Mouse (Mus musculus) lung, postnatal 36 days (tissue): ENCODE measurements around the gene Tpd52l2.

ENCODE experiments used
- DNase-seq: peaks from one replicate; pipeline ENCODE4 v3.0.0; 2022; ENCODE audit warnings: mixed read lengths

Tpd52l2 gene

GRCm38 (mm10) chr2:181487338-181488277 lies 9.3 kb upstream of the Tpd52l2 start:
- peak; percentile 27 for DNase-seq

GRCm38 (mm10) chr2:181491432-181492205 lies 5.3 kb upstream of the Tpd52l2 start:
- DNase-seq, result peak; percentile 55

- no peak for DNase-seq
Observed at GRCm38 (mm10) chr2:181492206-181492605, 4.7 kb upstream of the Tpd52l2 start.

GRCm38 (mm10) chr2:181493156-181493927 lies 3.6 kb upstream of the Tpd52l2 start, which contains the start of gene Abhd16b:
TSS of gene Abhd16b (plus strand) at chr2:181493206.
- no peak for DNase-seq

- DNase-seq, result no peak
Observed at GRCm38 (mm10) chr2:181494266-181494945, 2.5 kb upstream of the Tpd52l2 start.

GRCm38 (mm10) chr2:181495845-181496244 lies 1.1 kb upstream of the Tpd52l2 start:
- peak; percentile 50 for DNase-seq

- peak; percentile 75 for DNase-seq
Observed at GRCm38 (mm10) chr2:181496281-181496680, 661 bp upstream of the Tpd52l2 start.

GRCm38 (mm10) chr2:181497548-181497875 lies 570 bp downstream of the Tpd52l2 start:
- peak; percentile 84 for DNase-seq

GRCm38 (mm10) chr2:181498644-181499043 lies 1.7 kb downstream of the Tpd52l2 start:
- DNase-seq, result no peak

GRCm38 (mm10) chr2:181509191-181509590 lies 12.2 kb downstream of the Tpd52l2 start:
- no peak for DNase-seq

- no peak for DNase-seq
Observed at GRCm38 (mm10) chr2:181511231-181511630, 14.3 kb downstream of the Tpd52l2 start.

- no peak for DNase-seq
Observed at GRCm38 (mm10) chr2:181519201-181519600, 22.3 kb downstream of the Tpd52l2 start.

- DNase-seq, result peak; percentile 99
Observed at GRCm38 (mm10) chr2:181520118-181520935, 23.4 kb downstream of the Tpd52l2 start, which contains the start of gene Dnajc5. TSS of gene Dnajc5 (plus strand) at chr2:181520485.

GRCm38 (mm10) chr2:181520936-181521227 lies 23.9 kb downstream of the Tpd52l2 start:
- no peak for DNase-seq

- DNase-seq, result peak; percentile 31
Observed at GRCm38 (mm10) chr2:181521491-181521890, 24.5 kb downstream of the Tpd52l2 start.

GRCm38 (mm10) chr2:181522811-181523210 lies 25.9 kb downstream of the Tpd52l2 start:
- peak; percentile 67 for DNase-seq

GRCm38 (mm10) chr2:181525526-181525925 lies 28.6 kb downstream of the Tpd52l2 start:
- no peak for DNase-seq

- DNase-seq, result peak; percentile 41
Observed at GRCm38 (mm10) chr2:181529076-181529475, 32.1 kb downstream of the Tpd52l2 start.

GRCm38 (mm10) chr2:181532589-181532988 lies 35.6 kb downstream of the Tpd52l2 start:
- no peak for DNase-seq

- peak; percentile 65 for DNase-seq
Observed at GRCm38 (mm10) chr2:181536410-181536809, 39.5 kb downstream of the Tpd52l2 start.

GRCm38 (mm10) chr2:181537444-181538047 lies 40.6 kb downstream of the Tpd52l2 start:
- DNase-seq, result peak; percentile 48
